Mouse (Mus musculus): ENCODE measurements around the gene Tagln3. TPM values are rescaled to one million over a fixed set of nuclear protein-coding genes. Genes with fewer than 3 reads are reported as not detected.

The Tagln3 gene
- total and polyA plus RNA-seq, 3 experiments = not detected

- Histone ChIP-seq H3K27ac (ENCODE audit: control insufficient read depth, low read depth, low read length) (no peak overlapping the region), H3K36me3 (ENCODE audit: control insufficient read depth in 1 of 2, insufficient read depth in 2 of 2, low read length in 2 of 2) (peaks cover 0 to 14% of the 10 kb centered on the region in 2 experiments; a peak in 2 of 4 replicates), H3K27me3 (ENCODE audit: control insufficient read depth in 1 of 2, insufficient read depth in 2 of 2, low read length in 2 of 2) (no peaks in the 10 kb centered on the region; a peak in 2 of 4 replicates), H3K4me1 (ENCODE audit: control insufficient read depth in 1 of 2, insufficient read depth in 2 of 2, low read length in 2 of 2) (peaks cover 5 to 10% of the 10 kb centered on the region in 2 experiments), H3K9ac (ENCODE audit: control insufficient read depth, low read depth, low read length, poor library complexity, severe bottlenecking) (no peak overlapping the region), H3K4me3 (ENCODE audit: control insufficient read depth in 1 of 2, insufficient read depth in 1 of 2, low read depth in 2 of 2, low read length in 2 of 2) (no peak overlapping the region), H3K9me3 (replicated peaks; ENCODE audit: insufficient read depth, low read length) (no peaks in the 10 kb centered on the region), H3K79me2 (ENCODE audit: control insufficient read depth, insufficient read depth, low read length, poor library complexity) (no peaks in the 10 kb centered on the region)
- DNase-seq (ENCODE audit: low read depth, low spot score) = no peak
- no peak for TF ChIP-seq NRF1 (IDR thresholded peaks at IDR 0.05; ENCODE audit: insufficient read depth, low read depth, low read length, poor library complexity, severe bottlenecking)
- no peak for TF ChIP-seq ZNF384 (IDR thresholded peaks at IDR 0.05; ENCODE audit: low read depth, low read length)
These were observed 54.4 kb downstream of the Tagln3 start for GRCm38 (mm10) chr16:45670005-45670404.

GRCm38 (mm10) chr16:45668178-45668577, 56.2 kb downstream of the Tagln3 start:
- Histone ChIP-seq H3K79me2 (ENCODE audit: control insufficient read depth, insufficient read depth, low read length, poor library complexity) (no peaks in the 10 kb centered on the region), H3K36me3 (ENCODE audit: control insufficient read depth in 1 of 2, insufficient read depth in 2 of 2, low read length in 2 of 2) (peaks cover 0 to 14% of the 10 kb centered on the region in 2 experiments; a peak in 2 of 4 replicates), H3K27ac (ENCODE audit: control insufficient read depth, low read depth, low read length) (peak overlapping the region; percentile 41; the same call in 1 of the 2 replicates), H3K9me3 (replicated peaks; ENCODE audit: insufficient read depth, low read length) (no peaks in the 10 kb centered on the region), H3K9ac (ENCODE audit: control insufficient read depth, low read depth, low read length, poor library complexity, severe bottlenecking) (no peak overlapping the region), H3K4me1 (ENCODE audit: control insufficient read depth in 1 of 2, insufficient read depth in 2 of 2, low read length in 2 of 2) (peaks cover 5 to 10% of the 10 kb centered on the region in 2 experiments), H3K27me3 (ENCODE audit: control insufficient read depth in 1 of 2, insufficient read depth in 2 of 2, low read length in 2 of 2) (no peaks in the 10 kb centered on the region), H3K4me3 (ENCODE audit: control insufficient read depth in 1 of 2, insufficient read depth in 1 of 2, low read depth in 2 of 2, low read length in 2 of 2) (no peak overlapping the region)
- TF ChIP-seq NELFE (IDR thresholded peaks at IDR 0.05; ENCODE audit: low read depth, low read length) (no peak; the same call in 1 of the 2 replicates), ETS1 (IDR thresholded peaks at IDR 0.05; ENCODE audit: low read depth, low read length) (peak; percentile 37; the same call in 1 of the 2 replicates), EP300 (IDR thresholded peaks at IDR 0.05; ENCODE audit: low read depth in 1 of 2, low read length in 2 of 2) (peak; percentile 56 to 57; a peak in 3 of 4 replicates), TCF12 (IDR thresholded peaks at IDR 0.05; ENCODE audit: low read depth, low read length) (no peak; the same call in 1 of the 2 replicates), POLR2AphosphoS5 (IDR thresholded peaks at IDR 0.05; ENCODE audit: borderline replicate concordance, low read depth, low read length) (no peak), UBTF (IDR thresholded peaks at IDR 0.05; ENCODE audit: borderline replicate concordance, insufficient read depth, low read depth, low read length) (no peak), CTCF (IDR thresholded peaks at IDR 0.05 in 2 of 3, conservative IDR thresholded peaks at IDR 0.05 in 1 of 3; ENCODE audit: control insufficient read depth in 1 of 3, insufficient read depth in 1 of 3, low read depth in 2 of 3, low read length in 3 of 3, poor library complexity in 1 of 3, severe bottlenecking in 1 of 3) (no peak), MAX (IDR thresholded peaks at IDR 0.05; ENCODE audit: low read length) (peak; percentile 50; the same call in 1 of the 2 replicates), MXI1 (IDR thresholded peaks at IDR 0.05; ENCODE audit: low read depth, low read length) (no peak; the same call in 1 of the 2 replicates), ELF1 (IDR thresholded peaks at IDR 0.05; ENCODE audit: low read depth, low read length) (no peak), BHLHE40 (IDR thresholded peaks at IDR 0.05; ENCODE audit: borderline replicate concordance, low read depth, low read length) (0 out of 2 replicates have a peak, but pooled peaks have one; percentile 10)
- DNase-seq (ENCODE audit: low read depth, low spot score) = peak; percentile 38

GRCm38 (mm10) chr16:45666136-45666535, 58.3 kb downstream of the Tagln3 start:
- no peak overlapping the region for H3K9ac ChIP-seq (ENCODE audit: control insufficient read depth, low read depth, low read length, poor library complexity, severe bottlenecking)
- no peak overlapping the region for H3K4me3 ChIP-seq (ENCODE audit: control insufficient read depth in 1 of 2, insufficient read depth in 1 of 2, low read depth in 2 of 2, low read length in 2 of 2)
- H3K79me2 ChIP-seq (ENCODE audit: control insufficient read depth, insufficient read depth, low read length, poor library complexity) = no peaks in the 10 kb centered on the region
- no peaks in the 10 kb centered on the region for H3K27me3 ChIP-seq (ENCODE audit: control insufficient read depth in 1 of 2, insufficient read depth in 2 of 2, low read length in 2 of 2)
- peaks cover 5 to 17% of the 10 kb centered on the region in 2 experiments for H3K4me1 ChIP-seq (ENCODE audit: control insufficient read depth in 1 of 2, insufficient read depth in 2 of 2, low read length in 2 of 2)
- H3K27ac ChIP-seq (ENCODE audit: control insufficient read depth, low read depth, low read length) = peak overlapping the region; percentile 41
- H3K36me3 ChIP-seq (ENCODE audit: control insufficient read depth in 1 of 2, insufficient read depth in 2 of 2, low read length in 2 of 2) = peaks cover 0 to 23% of the 10 kb centered on the region in 2 experiments; a peak in 2 of 4 replicates
- DNase-seq (ENCODE audit: low read depth, low spot score) = peak; percentile 86
- H3K9me3 ChIP-seq (replicated peaks; ENCODE audit: insufficient read depth, low read length) = no peaks in the 10 kb centered on the region
- TF ChIP-seq TAL1 (IDR thresholded peaks at IDR 0.05; ENCODE audit: low read length) (peak; percentile 79), RCOR1 (IDR thresholded peaks at IDR 0.05; ENCODE audit: low read depth, low read length) (peak; percentile 28; the same call in 1 of the 2 replicates), EP300 (IDR thresholded peaks at IDR 0.05; ENCODE audit: low read depth in 1 of 2, low read length in 2 of 2) (peak; percentile 83 to 93), GATA1 (IDR thresholded peaks at IDR 0.05; ENCODE audit: low read depth, low read length) (peak; percentile 77), MYC (IDR thresholded peaks at IDR 0.05; ENCODE audit: low read depth, low read length) (no peak), KAT2A (conservative IDR thresholded peaks at IDR 0.05; ENCODE audit: low read depth, low read length) (no peak), TCF12 (IDR thresholded peaks at IDR 0.05; ENCODE audit: low read depth, low read length) (peak; percentile 75), MYB (IDR thresholded peaks at IDR 0.05; ENCODE audit: low read depth, low read length) (peak; percentile 9; the same call in 1 of the 2 replicates)
